Mouse (Mus musculus) midbrain, embryonic 12.5 days (tissue): Measurements from ENCODE around the gene Guca1a. TPM values are rescaled to one million over a fixed set of nuclear protein-coding genes. Genes with fewer than 3 reads are reported as not detected.
"Not testable (repeated sequence)": the region's sequence is repeated elsewhere in the genome, so short reads cannot be mapped to it uniquely, and the experiment has no call there.

Source experiments
- ATAC-seq: fragments of 200-750 bp; cut with Nextera tagmentation; 2 replicates; pipeline ENCODE4 v1.8.0; 2017; ENCODE audit warnings: low read depth, moderate TSS enrichment, moderate library complexity; ENCODE audit not compliant: low FRiP score
- H3K27ac ChIP-seq: fragments of 300-500 bp; sonication (generic); replicated peaks from 2 replicates; pipeline ENCODE4 v1.5.1; 2016; ENCODE audit warnings: mild to moderate bottlenecking
- H3K27me3 ChIP-seq: fragments of 300-500 bp; sonication (generic); 2 replicates; pipeline ENCODE4 v1.6.1; 2016; ENCODE audit warnings: mild to moderate bottlenecking
- H3K36me3 ChIP-seq: fragments of 300-500 bp; sonication (generic); 2 replicates; pipeline ENCODE4 v1.6.1; 2016
- H3K4me1 ChIP-seq: fragments of 300-500 bp; sonication (generic); 2 replicates; pipeline ENCODE4 v1.6.1; 2016
- H3K4me2 ChIP-seq: fragments of 300-500 bp; sonication (generic); replicated peaks from 2 replicates; pipeline ENCODE4 v1.6.1; 2016; ENCODE audit warnings: mild to moderate bottlenecking, moderate library complexity
- H3K4me3 ChIP-seq: fragments of 300-500 bp; sonication (generic); 2 replicates; pipeline ENCODE4 v1.5.1; 2016; ENCODE audit warnings: mild to moderate bottlenecking
- H3K9ac ChIP-seq: fragments of 300-500 bp; sonication (generic); replicated peaks from 2 replicates; pipeline ENCODE4 v1.6.1; 2016; ENCODE audit warnings: mild to moderate bottlenecking, moderate library complexity
- H3K9me3 ChIP-seq: fragments of 300-500 bp; sonication (generic); 2 replicates; pipeline ENCODE4 v1.6.1; 2016; ENCODE audit warnings: mild to moderate bottlenecking
- WGBS: fragments of 180-500 bp; shearing (Covaris S2); methylation state at CpG from one replicate; pipeline ENCODE4 v1.1.7; 2016; 5-methylcytosine and 5-hydroxymethylcytosine counted together
- polyA plus RNA-seq: library from polyadenylated mRNA; unstranded; fragments of >200 nt; fragmentation: Nextera tagmentation; extraction: Ambion mirVana; gene quantifications from 2 replicates; pipeline ENCODE4 v1.2.1, GENCODE M21; 2016

Guca1a gene
- polyA plus RNA-seq, 1 experiment from 2014 or later = 0.70 TPM

DNA sequence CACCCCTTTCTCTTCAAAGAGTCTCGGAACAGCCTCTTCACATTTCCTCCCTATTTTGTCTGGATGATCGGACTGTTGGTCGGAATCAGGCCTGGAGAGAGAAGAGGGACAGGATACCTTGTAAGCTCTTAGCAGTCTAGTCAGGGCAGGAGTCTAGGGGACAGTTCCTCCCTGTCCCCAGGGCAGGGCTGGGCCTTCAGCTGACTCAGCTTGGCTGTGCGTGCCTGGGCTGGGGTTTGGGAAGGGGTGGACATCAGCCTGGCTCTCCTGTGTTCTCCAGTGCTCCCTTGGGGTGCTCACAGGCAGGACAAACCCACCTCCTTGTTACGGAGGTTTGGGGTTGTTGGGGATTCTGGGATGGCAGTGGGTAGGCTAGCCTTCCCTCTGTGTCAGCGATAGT is 38.2 kb upstream of the Guca1a start:
- Histone ChIP-seq H3K9me3 (no peaks in the 10 kb centered on the region), H3K4me3 (no peak overlapping the region), H3K9ac (no peak overlapping the region), H3K36me3 (no peaks in the 10 kb centered on the region), H3K4me2 (no peak overlapping the region), H3K4me1 (peaks cover 21% of the 10 kb centered on the region), H3K27ac (no peak overlapping the region), H3K27me3 (peaks cover 41% of the 10 kb centered on the region)
- 81% methylated on average over 6 of the region's 6 CpGs for WGBS
- no peak for ATAC-seq

GRCm38 (mm10) chr17:47436907-47437547 is 36.6 kb upstream of the Guca1a start, which contains the start of gene 1700001C19Rik:
Gene 1700001C19Rik, minus strand, starts transcription at chr17:47437376.
- Histone ChIP-seq H3K9me3 (no peaks in the 10 kb centered on the region), H3K9ac (peak within 1 kb of the TSS; percentile 37; the same call in 1 of the 2 replicates), H3K4me3 (peak within 1 kb of the TSS; percentile 39), H3K36me3 (no peaks in the 10 kb centered on the region), H3K4me2 (peak within 1 kb of the TSS; percentile 61), H3K4me1 (peaks cover 21% of the 10 kb centered on the region), H3K27me3 (peaks cover 41% of the 10 kb centered on the region), H3K27ac (no peak within 1 kb of the TSS)
- no peak for ATAC-seq
- 2% methylated on average over 25 of the region's 25 CpGs for WGBS

- Histone ChIP-seq H3K27ac (no peak within 1 kb of the TSS), H3K4me3 (peak within 1 kb of the TSS; percentile 39), H3K4me2 (peak within 1 kb of the TSS; percentile 61), H3K9me3 (no peaks in the 10 kb centered on the region), H3K27me3 (peaks cover 41% of the 10 kb centered on the region), H3K4me1 (peaks cover 17% of the 10 kb centered on the region), H3K36me3 (no peaks in the 10 kb centered on the region), H3K9ac (peak within 1 kb of the TSS; percentile 37; the same call in 1 of the 2 replicates)
- WGBS = 1% methylated on average over 44 of the region's 45 CpGs
- no peak for ATAC-seq
Observed at GRCm38 (mm10) chr17:47436156-47436906, 35.9 kb upstream of the Guca1a start, which contains the start of gene AI661453. Gene AI661453, plus strand, starts transcription at chr17:47436615.

DNA sequence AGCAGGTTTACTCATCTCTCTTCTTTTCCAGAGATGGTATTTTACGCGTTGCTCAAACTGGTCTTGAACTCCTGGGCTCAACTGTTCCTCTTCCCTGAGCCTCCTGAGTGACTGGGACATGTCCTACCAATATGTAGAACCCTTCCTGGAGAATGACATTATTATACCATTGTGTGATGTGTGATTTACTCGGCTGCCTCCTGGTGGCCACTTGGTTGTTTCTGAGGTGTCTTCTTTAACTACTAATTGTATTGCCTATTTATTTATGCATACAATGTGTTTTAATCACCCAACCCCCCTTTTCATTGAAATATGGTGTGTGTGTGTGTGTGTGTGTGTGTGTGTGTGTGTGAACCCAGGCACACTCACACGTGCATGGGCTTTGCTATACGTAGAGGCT is 30.4 kb upstream of the Guca1a start:
- no peaks in the 10 kb centered on the region for H3K9me3 ChIP-seq
- no peak overlapping the region for H3K4me2 ChIP-seq
- H3K27ac ChIP-seq = no peak overlapping the region
- H3K4me1 ChIP-seq = peaks cover 9% of the 10 kb centered on the region
- no peak overlapping the region for H3K9ac ChIP-seq
- 80% methylated on average over 5 of the region's 5 CpGs for WGBS
- H3K27me3 ChIP-seq = peaks cover 8% of the 10 kb centered on the region; the same call in 1 of the 2 replicates
- ATAC-seq = no peak
- H3K36me3 ChIP-seq = no peaks in the 10 kb centered on the region
- no peak overlapping the region for H3K4me3 ChIP-seq

DNA sequence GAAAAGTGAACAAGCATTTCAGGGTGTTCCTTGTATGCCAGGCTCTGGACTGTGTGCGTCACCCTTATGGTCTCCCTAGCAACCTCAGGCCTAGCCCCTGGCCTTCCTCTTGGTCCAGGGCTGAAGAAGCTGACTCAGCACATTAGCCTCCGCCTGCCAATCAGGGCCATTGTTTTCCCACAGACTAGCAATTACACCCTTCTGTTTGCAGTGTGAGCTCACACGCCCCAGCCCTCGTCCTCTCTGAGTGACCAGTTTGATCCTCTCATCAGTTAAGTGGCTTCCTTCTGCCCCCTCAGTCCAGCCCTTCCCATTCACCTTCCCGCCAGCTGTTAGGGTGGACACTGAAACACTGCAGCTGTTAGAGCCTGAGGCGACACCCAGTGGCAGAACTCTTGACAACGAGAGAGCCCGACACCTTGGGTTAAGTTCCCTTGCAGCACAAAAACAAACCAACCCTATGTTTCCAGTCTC is 28.5 kb upstream of the Guca1a start:
- H3K9me3 ChIP-seq = no peaks in the 10 kb centered on the region
- no peaks in the 10 kb centered on the region for H3K36me3 ChIP-seq
- H3K27ac ChIP-seq = no peak overlapping the region
- no peak overlapping the region for H3K4me3 ChIP-seq
- H3K27me3 ChIP-seq = peaks cover 5% of the 10 kb centered on the region; the same call in 1 of the 2 replicates
- ATAC-seq = peak; percentile 68
- H3K4me1 ChIP-seq = peaks cover 9% of the 10 kb centered on the region
- H3K4me2 ChIP-seq = peak overlapping the region; percentile 17
- 8% methylated on average over 8 of the region's 8 CpGs for WGBS
- H3K9ac ChIP-seq = no peak overlapping the region

GRCm38 (mm10) chr17:47427316-47427715 is 26.9 kb upstream of the Guca1a start:
- Histone ChIP-seq H3K36me3 (no peaks in the 10 kb centered on the region), H3K27ac (no peak overlapping the region), H3K4me1 (peaks cover 9% of the 10 kb centered on the region), H3K9me3 (no peaks in the 10 kb centered on the region), H3K4me2 (no peak overlapping the region), H3K27me3 (0 out of 2 replicates have a peak, but pooled peaks cover 5% of the 10 kb centered on the region), H3K9ac (no peak overlapping the region), H3K4me3 (no peak overlapping the region)
- ATAC-seq = no peak
- WGBS = 77% methylated on average over 6 of the region's 6 CpGs

DNA sequence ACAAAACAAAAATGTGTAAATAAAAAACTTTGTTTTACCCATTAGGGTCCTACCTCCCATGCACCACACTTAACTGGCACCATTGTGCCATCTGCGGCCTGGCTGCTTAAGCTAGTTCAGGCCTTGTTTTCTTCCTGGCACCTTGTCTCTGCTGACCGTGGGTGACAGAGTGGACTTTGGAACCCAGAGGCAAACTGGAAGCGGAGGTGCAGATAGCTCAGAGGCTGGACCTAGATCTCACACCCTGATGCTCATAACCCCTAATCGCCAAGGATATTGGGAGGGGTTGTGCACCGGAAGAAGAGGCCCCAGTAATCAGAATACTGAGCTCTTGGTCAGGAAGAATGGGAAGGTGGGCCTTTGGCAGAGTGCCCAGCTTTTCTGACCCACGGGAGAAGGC is 23.8 kb upstream of the Guca1a start:
- no peak overlapping the region for H3K4me2 ChIP-seq
- 0 out of 2 replicates have a peak, but pooled peaks cover 5% of the 10 kb centered on the region for H3K27me3 ChIP-seq
- WGBS = 89% methylated on average over 6 of the region's 6 CpGs
- no peaks in the 10 kb centered on the region for H3K36me3 ChIP-seq
- no peaks in the 10 kb centered on the region for H3K9me3 ChIP-seq
- peaks cover 9% of the 10 kb centered on the region for H3K4me1 ChIP-seq
- ATAC-seq = no peak
- no peak overlapping the region for H3K9ac ChIP-seq
- H3K27ac ChIP-seq = no peak overlapping the region
- H3K4me3 ChIP-seq = no peak overlapping the region

- H3K9me3 ChIP-seq, ATAC-seq, H3K27me3 ChIP-seq, H3K9ac ChIP-seq, H3K4me3 ChIP-seq, H3K4me2 ChIP-seq, H3K36me3 ChIP-seq, H3K27ac ChIP-seq, H3K4me1 ChIP-seq: not testable (repeated sequence)
- 78% methylated on average over 1 of the region's 1 CpGs for WGBS
Observed at GRCm38 (mm10) chr17:47422616-47423015, 22.2 kb upstream of the Guca1a start.

GRCm38 (mm10) chr17:47421566-47421965 is 21.2 kb upstream of the Guca1a start:
- Histone ChIP-seq H3K36me3 (no peaks in the 10 kb centered on the region), H3K27me3 (no peaks in the 10 kb centered on the region), H3K4me1 (no peaks in the 10 kb centered on the region), H3K4me3 (no peak overlapping the region), H3K27ac (no peak overlapping the region), H3K9ac (no peak overlapping the region), H3K4me2 (no peak overlapping the region), H3K9me3 (no peaks in the 10 kb centered on the region)
- 81% methylated on average over 3 of the region's 3 CpGs for WGBS
- ATAC-seq = no peak

- Histone ChIP-seq H3K27ac (no peak overlapping the region), H3K9ac (no peak overlapping the region), H3K4me2 (no peak overlapping the region), H3K4me1 (no peaks in the 10 kb centered on the region), H3K27me3 (no peaks in the 10 kb centered on the region), H3K9me3 (no peaks in the 10 kb centered on the region), H3K4me3 (no peak overlapping the region), H3K36me3 (no peaks in the 10 kb centered on the region)
- ATAC-seq = no peak
- WGBS = 70% methylated on average over 2 of the region's 2 CpGs
Observed at GRCm38 (mm10) chr17:47420195-47420594, 19.8 kb upstream of the Guca1a start.

GRCm38 (mm10) chr17:47409897-47410861 is 9.8 kb upstream of the Guca1a start:
- 3% methylated on average over 74 of the region's 74 CpGs for WGBS
- ATAC-seq, H3K4me1 ChIP-seq, H3K9me3 ChIP-seq, H3K9ac ChIP-seq, H3K36me3 ChIP-seq, H3K27ac ChIP-seq: not testable (repeated sequence)
- Histone ChIP-seq H3K4me2 (peak overlapping the region; percentile 52), H3K27me3 (peaks cover 50% of the 10 kb centered on the region), H3K4me3 (peak overlapping the region; percentile 40)
